Mouse (Mus musculus): ENCODE measurements around the gene Fam169b. TPM values are rescaled to one million over a fixed set of nuclear protein-coding genes. Genes with fewer than 3 reads are reported as not detected.
"Not testable (repeated sequence)": the region's sequence is repeated elsewhere in the genome, so short reads cannot be mapped to it uniquely, and the experiment has no call there.

Gene Fam169b
- total RNA-seq, 2 experiments from 2014 or later, result 0.64 to 1.1 TPM

DNA sequence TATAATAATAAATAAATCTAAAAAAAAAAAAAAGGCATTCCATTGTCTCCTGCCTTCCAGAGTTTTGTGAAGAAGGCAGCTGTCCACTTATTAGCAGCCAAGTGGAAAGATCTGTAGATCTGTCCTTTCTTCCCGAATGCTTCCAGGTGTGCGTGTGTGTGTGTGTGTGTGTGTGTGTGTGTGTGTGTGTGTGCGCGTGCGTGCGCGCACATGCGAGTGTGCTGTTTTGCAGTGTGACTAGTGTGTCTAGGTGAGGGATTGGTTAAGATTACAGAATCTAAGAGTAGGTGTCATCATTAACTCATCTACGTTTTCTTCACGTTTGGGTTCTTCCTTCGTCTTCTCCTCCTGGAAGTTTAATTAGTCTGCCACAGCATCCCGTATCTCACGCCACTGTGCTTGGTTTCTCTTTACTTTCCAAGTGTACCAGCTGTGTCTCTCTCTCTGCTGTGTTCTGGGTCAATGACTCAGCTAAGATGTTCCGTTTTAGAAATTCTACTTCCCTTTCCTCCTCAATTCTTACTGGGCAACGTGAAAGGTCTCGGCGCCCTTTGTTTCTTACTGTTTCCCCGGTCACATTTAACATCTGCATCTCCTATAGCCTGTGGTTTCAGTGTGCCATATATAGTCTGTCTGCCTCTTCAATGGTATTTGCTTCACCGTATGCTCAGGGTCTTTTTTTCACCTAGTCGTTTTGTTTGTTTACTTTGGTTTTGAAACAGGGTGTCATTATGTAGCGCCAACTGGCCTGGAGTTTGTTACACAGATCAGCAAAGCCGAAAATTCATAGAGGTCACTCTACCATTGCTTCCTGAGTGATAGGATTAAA lies 8.9 kb downstream of the Fam169b start:
- TF ChIP-seq CTCF (conservative IDR thresholded peaks at IDR 0.05), result no peak
- H3K4me3 ChIP-seq, result no peak overlapping the region

DNA sequence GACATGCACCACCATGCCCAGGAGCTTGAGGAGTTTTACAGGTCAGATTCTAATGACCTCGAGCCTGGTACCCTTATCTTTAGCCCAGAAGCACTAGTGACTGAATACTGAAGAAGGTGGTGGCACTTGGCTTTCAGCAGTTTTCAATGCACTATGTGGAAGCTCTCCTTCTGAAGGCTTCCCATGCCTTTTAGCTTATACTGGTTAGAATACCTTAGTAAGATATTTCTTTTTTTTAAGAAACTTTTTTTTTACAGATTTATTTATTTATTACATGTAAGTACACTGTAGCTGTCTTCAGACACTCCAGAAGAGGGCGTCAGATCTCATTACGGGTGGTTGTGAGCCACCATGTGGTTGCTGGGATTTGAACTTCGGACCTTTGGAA lies 9.5 kb downstream of the Fam169b start:
- not testable (repeated sequence) for DNase-seq (ENCODE audit: low spot score in 2 of 2); H3K4me3 ChIP-seq; H3K27ac ChIP-seq

More for the DNA sequence above, 8.9 kb downstream of the Fam169b start:
- H3K27ac ChIP-seq, result no peak overlapping the region
- DNase-seq (ENCODE audit: low spot score in 2 of 2), result no peak

DNA sequence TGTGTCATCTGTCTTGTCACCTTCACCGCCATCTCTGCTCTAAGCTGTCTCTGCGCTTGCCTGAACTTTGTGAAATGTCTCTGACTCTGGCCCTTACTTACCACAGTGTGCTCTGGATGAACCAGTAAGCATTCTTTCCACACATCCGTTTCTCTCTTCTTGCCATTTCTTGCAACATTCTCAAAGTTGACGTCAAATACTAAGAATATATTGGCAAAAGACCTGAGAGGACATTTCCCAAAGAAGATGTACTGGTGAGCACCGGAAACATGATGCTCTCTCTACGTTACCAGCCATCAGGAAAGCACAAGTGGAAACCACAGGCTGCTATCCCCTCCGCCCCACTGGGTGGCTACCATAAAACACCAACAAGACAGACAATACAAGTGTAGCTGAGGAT lies 10.1 kb downstream of the Fam169b start:
- DNase-seq (ENCODE audit: low spot score in 2 of 2), result no peak
- no peak for TF ChIP-seq CTCF (conservative IDR thresholded peaks at IDR 0.05)
- H3K4me3 ChIP-seq, result no peak overlapping the region

DNA sequence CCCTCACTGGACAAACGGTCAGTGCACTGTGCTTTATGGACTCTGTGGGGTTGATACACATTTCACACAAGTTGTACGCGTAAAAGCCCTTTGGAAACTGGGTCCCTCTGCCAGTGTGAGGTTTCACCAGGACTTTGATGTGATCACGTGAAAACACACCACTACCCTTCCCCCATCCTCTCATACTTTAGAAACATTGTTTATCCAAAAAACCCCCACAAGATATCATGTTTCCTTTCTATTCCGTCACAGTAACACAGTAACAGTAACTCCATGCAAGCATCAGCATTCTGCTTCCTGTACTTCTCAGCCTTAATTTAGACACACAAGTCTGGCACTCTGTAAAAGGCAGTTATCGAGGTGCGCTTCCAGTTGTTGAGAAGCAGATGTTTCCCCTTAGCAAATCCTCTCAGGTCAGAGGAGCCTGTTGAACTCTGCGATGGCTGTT lies 12.2 kb downstream of the Fam169b start:
- Histone ChIP-seq H3K27ac (no peak overlapping the region), H3K4me3 (no peak overlapping the region)
- no peak for TF ChIP-seq CTCF (conservative IDR thresholded peaks at IDR 0.05)
- DNase-seq (ENCODE audit: low spot score in 2 of 2), result no peak

More for the DNA sequence above, 10.1 kb downstream of the Fam169b start:
- H3K27ac ChIP-seq, result no peak overlapping the region

DNA sequence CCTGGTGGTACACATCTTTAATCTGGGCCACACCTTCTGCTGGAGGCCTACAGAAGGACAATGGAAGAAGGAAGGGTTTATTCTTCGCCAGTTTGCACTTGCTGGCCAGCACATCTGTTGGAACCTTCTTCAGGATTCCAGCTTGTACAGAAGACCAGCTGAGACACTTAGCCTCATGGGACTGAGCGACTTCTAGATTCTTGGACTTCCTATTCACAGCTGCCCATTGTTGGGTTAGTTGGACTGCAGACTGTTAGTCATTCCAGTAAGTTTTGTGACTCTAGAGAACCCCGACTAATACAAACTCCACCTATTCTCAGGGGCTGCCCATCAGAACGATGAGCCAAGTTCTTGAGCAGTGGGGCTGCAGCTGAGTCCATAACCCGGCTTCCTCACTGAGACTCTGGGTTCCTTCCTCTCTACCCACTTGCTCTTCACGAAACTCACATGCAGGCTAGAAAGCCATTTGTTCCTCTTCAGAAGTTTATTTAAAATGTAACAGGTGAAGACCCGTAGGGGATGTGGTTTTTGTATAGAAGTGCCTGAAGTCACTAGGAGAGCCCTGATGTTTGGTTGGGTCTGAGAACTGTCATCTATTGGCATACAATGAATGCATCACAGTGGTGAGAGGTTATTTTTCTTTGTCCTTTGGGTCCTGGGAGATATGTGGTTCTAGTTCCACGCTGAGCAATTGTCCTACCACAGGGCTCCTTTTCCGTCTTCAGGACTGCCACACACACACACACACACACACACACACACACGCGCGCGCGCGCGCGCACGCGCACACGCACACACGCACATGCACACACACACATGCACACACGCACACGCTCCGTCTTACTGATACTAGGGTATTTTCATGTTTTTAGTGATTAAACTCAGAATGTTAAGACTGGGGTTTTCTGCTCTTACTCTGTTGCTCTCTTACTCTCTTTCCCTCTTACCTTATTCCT lies 13.2 kb downstream of the Fam169b start:
- Histone ChIP-seq H3K4me3 (no peak overlapping the region), H3K27ac (no peak overlapping the region)
- no peak for DNase-seq (ENCODE audit: low spot score in 2 of 2)
- no peak for TF ChIP-seq CTCF (conservative IDR thresholded peaks at IDR 0.05)

DNA sequence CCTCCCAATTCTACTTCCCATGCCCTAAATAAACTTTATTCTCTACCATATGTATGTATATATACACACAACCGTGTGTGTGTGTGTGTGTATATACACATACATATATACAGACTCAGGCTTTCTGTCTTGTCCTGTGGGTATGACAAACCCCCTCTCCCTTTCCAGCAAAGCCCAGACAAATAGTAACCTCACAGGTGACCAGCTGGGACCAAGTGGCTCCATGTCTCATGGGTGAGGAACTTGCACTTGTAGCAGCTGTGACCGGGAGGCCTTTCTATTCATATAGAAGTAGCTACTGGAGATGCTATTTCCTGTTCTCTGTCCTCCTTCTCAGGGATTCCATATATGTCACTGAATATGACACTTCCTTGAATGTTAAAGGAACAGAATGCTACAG lies 13.9 kb downstream of the Fam169b start:
- no peak for TF ChIP-seq CTCF (conservative IDR thresholded peaks at IDR 0.05)
- no peak overlapping the region for H3K27ac ChIP-seq
- DNase-seq (ENCODE audit: low spot score in 2 of 2), result no peak
- no peak overlapping the region for H3K4me3 ChIP-seq

DNA sequence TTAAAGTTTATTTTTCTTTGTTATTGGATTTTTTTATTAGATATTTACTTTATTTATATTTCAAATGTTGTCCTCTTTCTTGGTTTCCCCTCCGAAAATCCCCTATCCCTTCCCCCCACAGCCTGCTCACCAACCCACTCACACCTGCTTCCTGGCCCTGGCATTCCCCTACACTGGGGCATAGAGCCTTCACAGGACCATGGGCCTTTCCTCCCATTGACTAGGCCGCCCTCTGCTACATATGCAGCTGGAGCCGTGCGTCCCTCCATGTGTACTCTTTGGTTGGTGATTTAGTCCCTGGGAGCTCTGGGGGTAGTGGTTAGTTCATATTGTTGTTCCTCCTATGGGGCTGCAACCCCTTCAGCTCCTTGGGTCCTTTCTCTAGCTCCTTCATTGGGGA lies 14.4 kb downstream of the Fam169b start:
- DNase-seq (ENCODE audit: low spot score in 2 of 2), result not testable (repeated sequence)

DNA sequence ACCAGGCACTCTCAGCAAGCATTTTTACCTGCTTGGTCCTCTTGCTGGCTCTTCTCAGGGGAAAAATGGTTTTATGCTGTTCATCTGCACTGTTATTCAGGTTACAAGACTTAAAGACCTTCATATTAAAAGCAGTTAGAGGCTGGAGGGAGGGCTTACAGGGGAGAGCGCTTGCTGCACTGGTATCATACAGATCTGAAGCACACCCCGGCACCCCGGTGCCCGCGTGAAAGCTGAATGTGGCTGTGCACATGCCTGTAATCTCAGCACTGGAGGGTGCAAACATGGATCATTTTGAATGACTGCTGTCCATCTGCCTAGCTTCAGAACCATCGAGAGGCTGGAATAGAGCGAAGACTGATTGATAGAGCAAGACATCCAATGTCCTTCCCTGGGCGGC lies 15.4 kb downstream of the Fam169b start:
- no peak for TF ChIP-seq CTCF (conservative IDR thresholded peaks at IDR 0.05)
- no peak overlapping the region for H3K4me3 ChIP-seq
- H3K27ac ChIP-seq, result no peak overlapping the region
- no peak for DNase-seq (ENCODE audit: low spot score in 2 of 2)

More for the DNA sequence above, 14.4 kb downstream of the Fam169b start:
- H3K27ac ChIP-seq, H3K4me3 ChIP-seq: not testable (repeated sequence)

DNA sequence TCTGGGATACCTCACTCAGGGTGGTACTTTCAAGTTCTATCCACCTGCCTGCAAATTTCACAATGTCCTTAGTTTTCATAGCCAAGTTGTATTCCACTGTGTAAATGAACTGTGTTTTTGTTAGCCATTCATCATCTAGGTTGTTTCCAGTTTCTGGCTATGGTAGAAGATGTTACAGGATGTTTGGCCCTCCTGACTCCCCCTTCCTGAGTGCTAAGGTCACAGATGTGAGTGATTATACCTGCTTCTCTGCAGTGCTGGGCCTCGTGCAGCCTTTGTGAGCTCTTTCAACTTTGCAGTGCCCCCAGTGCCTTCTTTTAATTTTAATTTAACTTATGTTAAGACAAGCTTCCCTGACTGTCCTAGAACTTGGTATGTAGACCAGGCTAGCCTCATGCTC lies 18.0 kb downstream of the Fam169b start:
- TF ChIP-seq CTCF (conservative IDR thresholded peaks at IDR 0.05), result no peak
- H3K27ac ChIP-seq, result no peak overlapping the region
- no peak for DNase-seq (ENCODE audit: low spot score in 2 of 2)
- no peak overlapping the region for H3K4me3 ChIP-seq

DNA sequence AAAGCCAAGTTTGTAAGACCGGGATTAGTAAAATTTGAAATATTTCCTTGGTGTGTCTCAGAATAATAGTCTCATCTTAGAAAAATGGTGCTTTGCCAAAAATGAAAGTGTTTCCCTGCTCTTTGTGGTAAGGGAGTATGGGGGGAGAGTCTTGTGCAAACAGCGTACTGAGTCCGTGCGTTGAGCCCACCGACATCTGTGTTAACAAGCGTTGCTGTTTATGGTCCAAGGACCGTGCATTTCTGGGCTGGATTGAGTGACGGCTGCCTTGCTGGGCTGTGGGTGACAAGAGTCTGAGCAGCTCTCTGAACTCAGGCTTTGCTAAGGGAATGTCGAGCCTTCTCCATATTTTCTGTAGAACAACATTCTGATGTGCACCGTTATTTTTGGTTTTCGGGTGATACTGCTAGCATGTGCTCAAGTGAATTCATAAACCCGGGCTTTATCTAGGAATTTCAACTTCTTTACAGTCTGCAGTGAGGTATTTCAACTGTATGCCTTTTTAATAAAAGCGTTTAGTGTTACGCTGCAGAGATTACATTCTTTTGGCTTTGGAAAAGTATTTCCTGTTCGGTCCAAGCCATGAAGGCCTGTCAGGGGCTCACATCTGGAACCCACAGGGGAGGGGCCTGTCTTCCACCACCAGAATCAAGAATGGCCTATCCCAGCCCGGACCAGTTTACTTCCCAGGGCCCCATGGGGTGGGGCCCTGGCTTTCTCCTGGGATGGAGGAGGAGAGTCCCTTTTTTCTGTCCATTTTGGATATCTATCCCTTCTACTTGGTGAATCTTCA lies 20.6 kb downstream of the Fam169b start:
- Histone ChIP-seq H3K27ac (no peak overlapping the region), H3K4me3 (no peak overlapping the region)
- DNase-seq (ENCODE audit: low spot score in 2 of 2), result no peak
- no peak for TF ChIP-seq CTCF (conservative IDR thresholded peaks at IDR 0.05)

DNA sequence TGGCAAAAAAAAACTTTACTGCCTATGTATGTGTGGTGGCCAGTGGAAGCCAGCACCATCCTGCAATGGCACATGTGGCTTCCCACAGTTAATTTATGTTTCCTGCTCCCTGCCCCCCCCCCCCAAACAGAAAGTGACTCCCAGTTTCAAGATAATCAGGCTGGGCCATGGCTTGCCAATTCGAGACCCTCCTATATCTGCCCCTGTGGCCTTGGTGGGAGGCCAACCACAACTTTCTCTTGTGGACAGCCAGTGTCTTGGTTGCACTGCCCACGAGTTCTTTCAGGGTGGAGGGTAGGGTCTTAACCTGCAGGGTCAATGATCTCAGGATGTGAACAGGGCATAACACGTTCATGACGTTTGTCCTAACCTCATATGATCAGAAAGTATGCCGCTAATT lies 22.8 kb downstream of the Fam169b start:
- no peak for TF ChIP-seq CTCF (conservative IDR thresholded peaks at IDR 0.05)
- Histone ChIP-seq H3K4me3 (no peak overlapping the region), H3K27ac (no peak overlapping the region)
- DNase-seq (ENCODE audit: low spot score in 2 of 2), result no peak

DNA sequence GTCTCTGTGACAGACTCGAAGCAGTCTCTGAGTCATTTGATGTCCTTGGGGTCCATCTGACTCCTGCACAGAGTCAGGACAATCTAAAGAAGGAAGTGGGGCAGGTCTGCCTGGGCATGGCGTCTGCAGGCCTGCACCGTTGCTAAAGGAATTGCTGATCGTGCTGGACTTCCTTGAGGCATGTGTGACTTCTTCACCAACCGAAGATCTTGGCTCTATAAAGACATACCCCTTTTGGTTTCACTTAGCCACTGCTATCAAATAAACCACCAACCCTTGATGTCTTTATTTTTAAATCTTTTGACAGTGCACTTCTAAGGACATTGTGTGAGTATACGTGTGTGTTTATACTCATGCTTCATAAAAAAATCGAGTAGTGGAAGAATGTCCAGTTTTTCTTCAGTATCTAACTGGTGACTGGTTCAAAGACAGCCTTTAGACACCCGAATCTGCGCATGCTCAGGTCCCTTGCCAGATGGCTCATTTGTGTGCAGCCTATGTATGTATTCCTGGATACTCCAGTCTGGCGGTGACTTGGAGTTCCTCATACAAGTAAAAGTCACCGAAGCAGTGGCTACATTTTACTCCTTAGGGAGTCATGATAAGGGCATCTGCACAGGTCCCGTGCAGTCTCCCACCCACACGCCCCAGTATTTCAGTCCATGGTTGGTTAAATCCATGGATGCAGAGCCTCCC lies 24.9 kb downstream of the Fam169b start:
- TF ChIP-seq CTCF (conservative IDR thresholded peaks at IDR 0.05), result no peak
- Histone ChIP-seq H3K4me3 (no peak overlapping the region), H3K27ac (no peak overlapping the region)
- DNase-seq (ENCODE audit: low spot score in 2 of 2), result no peak
